Mouse (Mus musculus): ENCODE data around the gene Smg6.

Smg6 gene

GRCm38 (mm10) chr11:75183917-75184570 lies 258.4 kb downstream of the Smg6 start:
- in situ Hi-C loops (cut with MboI; ENCODE audit: low pct_unique_long_range_greater_than_20kb in 1 of 2, low sequenced_read_pairs in 2 of 2, unreplicated experiment in 1 of 2), result loop anchor here in 1 of 2 experiments (25.0 kb wide), 1 partner anchor 228 kb away; the partner anchor contains the start of gene Serpinf1

GRCm38 (mm10) chr11:75184573-75184972 lies 258.9 kb downstream of the Smg6 start:
- in situ Hi-C loops (cut with MboI; ENCODE audit: low pct_unique_long_range_greater_than_20kb in 1 of 2, low sequenced_read_pairs in 2 of 2, unreplicated experiment in 1 of 2), result loop anchor here in 1 of 2 experiments (25.0 kb wide), 1 partner anchor 228 kb away; the partner anchor contains the start of gene Serpinf1

GRCm38 (mm10) chr11:75184986-75185385 lies 259.4 kb downstream of the Smg6 start:
- in situ Hi-C loops (cut with MboI; ENCODE audit: low pct_unique_long_range_greater_than_20kb in 1 of 2, low sequenced_read_pairs in 2 of 2, unreplicated experiment in 1 of 2), result loop anchor here in 1 of 2 experiments (25.0 kb wide), 1 partner anchor 227 kb away; the partner anchor contains the start of gene Serpinf1

- in situ Hi-C loops (cut with MboI; ENCODE audit: low pct_unique_long_range_greater_than_20kb in 1 of 2, low sequenced_read_pairs in 2 of 2, unreplicated experiment in 1 of 2), result loop anchor here (5.0 to 25.0 kb wide), 2 partner anchors 102 to 222 kb away; partner anchors contain the start of gene Serpinf1 (in 1 of the 2)
Measured at GRCm38 (mm10) chr11:75189713-75190370, 264.2 kb downstream of the Smg6 start.

- in situ Hi-C loops (cut with MboI; ENCODE audit: low pct_unique_long_range_greater_than_20kb in 1 of 2, low sequenced_read_pairs in 2 of 2, unreplicated experiment in 1 of 2), result loop anchor here (5.0 to 25.0 kb wide), 2 partner anchors 102 to 222 kb away; partner anchors contain the start of gene Serpinf1 (in 1 of the 2)
Measured at GRCm38 (mm10) chr11:75190371-75190724, 264.7 kb downstream of the Smg6 start.

- in situ Hi-C loops (cut with MboI; ENCODE audit: low pct_unique_long_range_greater_than_20kb in 1 of 2, low sequenced_read_pairs in 2 of 2, unreplicated experiment in 1 of 2), result loop anchor here (5.0 to 25.0 kb wide), 2 partner anchors 101 to 221 kb away; partner anchors contain the start of gene Serpinf1 (in 1 of the 2)
Measured at GRCm38 (mm10) chr11:75190905-75191441, 265.4 kb downstream of the Smg6 start, which contains the start of gene Dph1. TSS of gene Dph1 (minus strand) at chr11:75191241.

GRCm38 (mm10) chr11:75191841-75192240 lies 266.2 kb downstream of the Smg6 start:
- in situ Hi-C loops (cut with MboI; ENCODE audit: low pct_unique_long_range_greater_than_20kb in 1 of 2, low sequenced_read_pairs in 2 of 2, unreplicated experiment in 1 of 2), result loop anchor here (5.0 to 25.0 kb wide), 2 partner anchors 100 to 220 kb away; partner anchors contain the start of gene Serpinf1 (in 1 of the 2)

GRCm38 (mm10) chr11:75192336-75193214 lies 267.0 kb downstream of the Smg6 start:
- in situ Hi-C loops (cut with MboI; ENCODE audit: low pct_unique_long_range_greater_than_20kb in 1 of 2, low sequenced_read_pairs in 2 of 2, unreplicated experiment in 1 of 2), result loop anchor here (5.0 to 25.0 kb wide), 2 partner anchors 100 to 220 kb away; partner anchors contain the start of gene Serpinf1 (in 1 of the 2)

GRCm38 (mm10) chr11:75193256-75194071 lies 267.8 kb downstream of the Smg6 start, which contains the start of gene Rtn4rl1:
TSS of gene Rtn4rl1 (plus strand) at chr11:75193783.
- in situ Hi-C loops (cut with MboI; ENCODE audit: low pct_unique_long_range_greater_than_20kb in 1 of 2, low sequenced_read_pairs in 2 of 2, unreplicated experiment in 1 of 2), result loop anchor here (5.0 to 25.0 kb wide), 2 partner anchors 99 to 219 kb away; partner anchors contain the start of gene Serpinf1 (in 1 of the 2)

- in situ Hi-C loops (cut with MboI; ENCODE audit: low pct_unique_long_range_greater_than_20kb in 1 of 2, low sequenced_read_pairs in 2 of 2, unreplicated experiment in 1 of 2), result loop anchor here (5.0 to 25.0 kb wide), 2 partner anchors 98 to 218 kb away; partner anchors contain the start of gene Serpinf1 (in 1 of the 2)
Measured at GRCm38 (mm10) chr11:75194121-75194849, 268.7 kb downstream of the Smg6 start.

GRCm38 (mm10) chr11:75194850-75195461 lies 269.3 kb downstream of the Smg6 start:
- in situ Hi-C loops (cut with MboI; ENCODE audit: low pct_unique_long_range_greater_than_20kb in 1 of 2, low sequenced_read_pairs in 2 of 2, unreplicated experiment in 1 of 2), result loop anchor here (5.0 to 25.0 kb wide), 2 partner anchors 97 to 217 kb away; partner anchors contain the start of gene Serpinf1 (in 1 of the 2)

- in situ Hi-C loops (cut with MboI; ENCODE audit: low pct_unique_long_range_greater_than_20kb in 1 of 2, low sequenced_read_pairs in 2 of 2, unreplicated experiment in 1 of 2), result loop anchor here in 1 of 2 experiments (25.0 kb wide), 1 partner anchor 216 kb away; the partner anchor contains the start of gene Serpinf1
Measured at GRCm38 (mm10) chr11:75196131-75196530, 270.5 kb downstream of the Smg6 start.

GRCm38 (mm10) chr11:75197956-75198355 lies 272.3 kb downstream of the Smg6 start:
- in situ Hi-C loops (cut with MboI; ENCODE audit: low pct_unique_long_range_greater_than_20kb in 1 of 2, low sequenced_read_pairs in 2 of 2, unreplicated experiment in 1 of 2), result loop anchor here in 1 of 2 experiments (25.0 kb wide), 1 partner anchor 214 kb away; the partner anchor contains the start of gene Serpinf1

- in situ Hi-C loops (cut with MboI; ENCODE audit: low pct_unique_long_range_greater_than_20kb in 1 of 2, low sequenced_read_pairs in 2 of 2, unreplicated experiment in 1 of 2), result loop anchor here in 1 of 2 experiments (25.0 kb wide), 1 partner anchor 214 kb away; the partner anchor contains the start of gene Serpinf1
Measured at GRCm38 (mm10) chr11:75198792-75199191, 273.2 kb downstream of the Smg6 start.

- in situ Hi-C loops (cut with MboI; ENCODE audit: low pct_unique_long_range_greater_than_20kb in 1 of 2, low sequenced_read_pairs in 2 of 2, unreplicated experiment in 1 of 2), result loop anchor here in 1 of 2 experiments (25.0 kb wide), 1 partner anchor 212 kb away; the partner anchor contains the start of gene Serpinf1
Measured at GRCm38 (mm10) chr11:75199951-75200350, 274.3 kb downstream of the Smg6 start.

Data from mouse embryonic stem cell (cell line).